ENCODE assay signal across 9 mouse cellular contexts in genomic region chr1:89344546-89344945, GRCm38 (mm10).
DNase-seq lines count a peak whose midpoint lies in the region; ATAC-seq and TF ChIP-seq lines count a peak whose summit lies in the region.
"Had no signal": no experiment of that assay in that cellular context is flagged by ENCODE, and none has a peak within 500 bp of the region (broad histone marks: within the 10 kb centered on the region; RNA-seq: fewer than 3 reads in every experiment).

No protein-coding gene starts in this region.

- TF ChIP-seq EP300 in MEL (IDR thresholded peaks at IDR 0.05; ENCODE audit: low read depth in 1 of 2, low read length in 2 of 2) = no peak

- H3K4me3 ChIP-seq in kidney, embryonic 16.5 days (ENCODE audit: low read length) = no peak overlapping the region
- H3K4me3 ChIP-seq in MEL (ENCODE audit: control insufficient read depth in 1 of 2, insufficient read depth in 1 of 2, low read depth in 2 of 2, low read length in 2 of 2) = no peak overlapping the region
- no peak overlapping the region for H3K4me3 ChIP-seq in lung, adult 2 months (replicated peaks; ENCODE audit: extremely low read depth, low read depth, low read length)
- H3K4me3 ChIP-seq: limb, embryonic 15.5 days had no signal

- H3K36me3 ChIP-seq in kidney, embryonic 16.5 days (ENCODE audit: insufficient read depth, low read length) = no peaks in the 10 kb centered on the region
- H3K36me3 ChIP-seq in MEL (ENCODE audit: control insufficient read depth in 1 of 2, insufficient read depth in 2 of 2, low read length in 2 of 2) = no peaks in the 10 kb centered on the region
- H3K36me3 ChIP-seq: limb, embryonic 15.5 days had no signal

- H3K4me2 ChIP-seq in kidney, embryonic 16.5 days (replicated peaks; ENCODE audit: low read depth, low read length) = no peak overlapping the region
- H3K4me2 ChIP-seq: limb, embryonic 15.5 days had no signal

- H3K27ac ChIP-seq in kidney, embryonic 16.5 days (ENCODE audit: low read length) = no peak overlapping the region
- H3K27ac ChIP-seq in MEL (ENCODE audit: control insufficient read depth, low read depth, low read length) = no peak overlapping the region
- H3K27ac ChIP-seq: limb, embryonic 15.5 days had no signal

- peak; percentile 68 for DNase-seq in kidney, adult 18-20 months
- peak; percentile 3 for DNase-seq in MEL (ENCODE audit: low read depth, low spot score)
- DNase-seq in heart, adult 8-10 months (ENCODE audit: low spot score) = peak; percentile 19
- DNase-seq in lung, adult 2 months = peak; percentile 62
- DNase-seq in frontal cortex, postnatal 10 days (ENCODE audit: low spot score in 2 of 2) = no peak

- no peak overlapping the region for H3K9ac ChIP-seq in kidney, embryonic 16.5 days (replicated peaks; ENCODE audit: low read length)
- no peak overlapping the region for H3K9ac ChIP-seq in MEL (ENCODE audit: control insufficient read depth, low read depth, low read length, poor library complexity, severe bottlenecking)
- H3K9ac ChIP-seq: limb, embryonic 15.5 days had no signal

- H3K9me3 ChIP-seq in kidney, embryonic 16.5 days (ENCODE audit: low read length) = no peaks in the 10 kb centered on the region
- no peaks in the 10 kb centered on the region for H3K9me3 ChIP-seq in MEL (replicated peaks; ENCODE audit: insufficient read depth, low read length)
- H3K9me3 ChIP-seq: limb, embryonic 15.5 days had no signal

- TF ChIP-seq POLR2A in MEL (IDR thresholded peaks at IDR 0.05; ENCODE audit: control insufficient read depth in 1 of 2, insufficient read depth in 1 of 2, low read depth in 1 of 2, low read length in 2 of 2, poor library complexity in 1 of 2) = no peak
- TF ChIP-seq POLR2A in lung, adult 2 months (IDR thresholded peaks at IDR 0.05; ENCODE audit: borderline replicate concordance, extremely low read depth, low read depth, low read length) = no peak

- H3K79me2 ChIP-seq in MEL (ENCODE audit: control insufficient read depth, insufficient read depth, low read length, poor library complexity) = no peaks in the 10 kb centered on the region

- TF ChIP-seq RAD21 in MEL (IDR thresholded peaks at IDR 0.05; ENCODE audit: low read depth, low read length) = no peak

- WGBS in kidney, embryonic 16.5 days = 39% methylated on average over 6 of the region's 6 CpGs
- WGBS in lung, adult 2 months = 32% methylated on average over 6 of the region's 6 CpGs

- TF ChIP-seq CTCF in MEL (IDR thresholded peaks at IDR 0.05 in 2 of 3, conservative IDR thresholded peaks at IDR 0.05 in 1 of 3; ENCODE audit: control insufficient read depth in 1 of 3, insufficient read depth in 1 of 3, low read depth in 2 of 3, low read length in 3 of 3, poor library complexity in 1 of 3, severe bottlenecking in 1 of 3) = peak; percentile 14 to 27 (median 18); a peak in 2 of 6 replicates
- TF ChIP-seq CTCF in lung, adult 2 months (IDR thresholded peaks at IDR 0.05; ENCODE audit: insufficient read depth, low read length) = peak; percentile 90

- no peaks in the 10 kb centered on the region for H3K4me1 ChIP-seq in kidney, embryonic 16.5 days (ENCODE audit: insufficient read depth, low read length)
- H3K4me1 ChIP-seq in MEL (ENCODE audit: control insufficient read depth in 1 of 2, insufficient read depth in 2 of 2, low read length in 2 of 2) = no peaks in the 10 kb centered on the region
- H3K4me1 ChIP-seq in lung, adult 2 months (ENCODE audit: control insufficient read depth, insufficient read depth, low read length) = no peaks in the 10 kb centered on the region
- H3K4me1 ChIP-seq: limb, embryonic 15.5 days had no signal

- ATAC-seq in kidney, embryonic 16.5 days (ENCODE audit: low FRiP score, low TSS enrichment) = no peak
- 0 out of 2 replicates have a peak, but pooled peaks have one; percentile 40 for ATAC-seq in cerebellum, adult (ENCODE audit: insufficient number of reproducible peaks, low FRiP score, low TSS enrichment)
- ATAC-seq in frontal cortex, adult (ENCODE audit: low TSS enrichment) = no peak

- H3K27me3 ChIP-seq in kidney, embryonic 16.5 days (ENCODE audit: insufficient read depth, low read length) = no peaks in the 10 kb centered on the region
- H3K27me3 ChIP-seq in MEL (ENCODE audit: control insufficient read depth in 1 of 2, insufficient read depth in 2 of 2, low read length in 2 of 2) = no peaks in the 10 kb centered on the region
- H3K27me3 ChIP-seq: limb, embryonic 15.5 days had no signal

TF ChIP-seq in MEL, 35 proteins besides CTCF, POLR2A, EP300 and RAD21:
- TF ChIP-seq MYB (IDR thresholded peaks at IDR 0.05; ENCODE audit: low read depth, low read length) (no peak), MEF2A (IDR thresholded peaks at IDR 0.05; ENCODE audit: extremely low read depth, insufficient replicate concordance, low read depth, low read length, poor library complexity, severe bottlenecking) (no peak), JUND (IDR thresholded peaks at IDR 0.05; ENCODE audit: low read depth, low read length) (no peak), CHD1 (IDR thresholded peaks at IDR 0.05; ENCODE audit: low read depth, low read length) (no peak), BHLHE40 (IDR thresholded peaks at IDR 0.05; ENCODE audit: borderline replicate concordance, low read depth, low read length) (no peak), KAT2A (conservative IDR thresholded peaks at IDR 0.05; ENCODE audit: low read depth, low read length) (no peak), ELF1 (IDR thresholded peaks at IDR 0.05; ENCODE audit: low read depth, low read length) (no peak), NRF1 (IDR thresholded peaks at IDR 0.05; ENCODE audit: insufficient read depth, low read depth, low read length, poor library complexity, severe bottlenecking) (no peak), ZNF384 (IDR thresholded peaks at IDR 0.05; ENCODE audit: low read depth, low read length) (no peak), MXI1 (IDR thresholded peaks at IDR 0.05; ENCODE audit: low read depth, low read length) (no peak), NELFE (IDR thresholded peaks at IDR 0.05; ENCODE audit: low read depth, low read length) (no peak), POLR2AphosphoS2 (IDR thresholded peaks at IDR 0.05; ENCODE audit: low read length) (no peak), MAZ (IDR thresholded peaks at IDR 0.05; ENCODE audit: low read depth, low read length) (no peak), ZKSCAN1 (IDR thresholded peaks at IDR 0.05; ENCODE audit: low read depth, low read length) (no peak)

Comparison
In these comparisons a context has a peak if more than half of its experiments do, and no peak if none do; other contexts are left out.
1. DNase-seq: peak in kidney, adult 18-20 months (single experiment), MEL (single experiment), heart, adult 8-10 months (single experiment) and lung, adult 2 months (single experiment); none in frontal cortex, postnatal 10 days (0 of 2).